Mouse (Mus musculus): ENCODE measurements around the gene St6gal1. TPM values are rescaled to one million over a fixed set of nuclear protein-coding genes. Genes with fewer than 3 reads are reported as not detected.

The St6gal1 gene
- polyA plus RNA-seq, 1 experiment from 2014 or later = 21.1 TPM

- ATAC-seq (ENCODE audit: low read depth) = no peak
- WGBS (ENCODE audit: insufficient replicate concordance) = 76% methylated on average over 6 of the region's 6 CpGs
Measured at GRCm38 (mm10) chr16:23265481-23265880, 40.9 kb downstream of the St6gal1 start.

DNA sequence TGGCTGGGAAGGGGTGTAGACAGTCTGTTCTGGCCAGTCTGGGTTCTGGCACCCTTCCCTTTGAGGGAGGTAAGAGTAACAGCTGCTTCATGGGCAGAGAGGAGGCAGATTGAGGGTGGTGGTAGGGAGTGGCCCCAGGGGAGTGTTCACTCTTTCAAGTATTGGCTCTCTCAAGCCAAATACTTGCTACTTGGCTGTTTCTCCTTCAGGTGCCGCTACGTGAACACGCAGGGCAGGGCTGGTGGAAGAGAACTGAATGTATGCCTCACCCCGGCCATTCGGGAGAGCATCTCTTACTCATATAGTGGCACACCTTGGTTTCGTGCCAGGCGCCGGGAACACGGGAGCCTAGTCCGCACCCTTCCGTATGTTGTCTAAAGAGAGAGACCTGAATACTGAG lies 41.8 kb downstream of the St6gal1 start:
- Histone ChIP-seq H3K4me1 (ENCODE audit: control insufficient read depth, low read depth, low read length) (no peaks in the 10 kb centered on the region; the same call in 1 of the 2 replicates), H3K27me3 (ENCODE audit: control insufficient read depth, insufficient read depth, low read depth, low read length) (peaks cover under 1% of the 10 kb centered on the region; the same call in 1 of the 2 replicates), H3K4me2 (ENCODE audit: low read depth, low read length) (no peak overlapping the region), H3K36me3 (ENCODE audit: control insufficient read depth, insufficient read depth) (no peaks in the 10 kb centered on the region), H3K9me3 (replicated peaks; ENCODE audit: control insufficient read depth, low read length) (no peaks in the 10 kb centered on the region), H3K4me3 (ENCODE audit: low read depth, low read length) (no peak overlapping the region), H3K9ac (ENCODE audit: low read depth, low read length) (no peak overlapping the region), H3K27ac (ENCODE audit: low read length) (no peak overlapping the region)
- WGBS (ENCODE audit: insufficient replicate concordance) = 82% methylated on average over 11 of the region's 11 CpGs
- ATAC-seq (ENCODE audit: low read depth) = no peak

More at GRCm38 (mm10) chr16:23265481-23265880, 40.9 kb downstream of the St6gal1 start:
- Histone ChIP-seq H3K27ac (ENCODE audit: low read length) (no peak overlapping the region), H3K4me1 (ENCODE audit: control insufficient read depth, low read depth, low read length) (no peaks in the 10 kb centered on the region; the same call in 1 of the 2 replicates), H3K9me3 (replicated peaks; ENCODE audit: control insufficient read depth, low read length) (no peaks in the 10 kb centered on the region), H3K4me3 (ENCODE audit: low read depth, low read length) (no peak overlapping the region), H3K36me3 (ENCODE audit: control insufficient read depth, insufficient read depth) (no peaks in the 10 kb centered on the region), H3K9ac (ENCODE audit: low read depth, low read length) (no peak overlapping the region), H3K27me3 (ENCODE audit: control insufficient read depth, insufficient read depth, low read depth, low read length) (peaks cover 2% of the 10 kb centered on the region; the same call in 1 of the 2 replicates), H3K4me2 (ENCODE audit: low read depth, low read length) (no peak overlapping the region)

GRCm38 (mm10) chr16:23266896-23267295 lies 42.4 kb downstream of the St6gal1 start:
- 54% methylated on average over 4 of the region's 4 CpGs for WGBS (ENCODE audit: insufficient replicate concordance)
- no peaks in the 10 kb centered on the region; the same call in 1 of the 2 replicates for H3K4me1 ChIP-seq (ENCODE audit: control insufficient read depth, low read depth, low read length)
- H3K9me3 ChIP-seq (replicated peaks; ENCODE audit: control insufficient read depth, low read length) = no peaks in the 10 kb centered on the region
- H3K36me3 ChIP-seq (ENCODE audit: control insufficient read depth, insufficient read depth) = no peaks in the 10 kb centered on the region
- no peak overlapping the region for H3K4me3 ChIP-seq (ENCODE audit: low read depth, low read length)
- H3K27me3 ChIP-seq (ENCODE audit: control insufficient read depth, insufficient read depth, low read depth, low read length) = no peaks in the 10 kb centered on the region
- no peak overlapping the region for H3K4me2 ChIP-seq (ENCODE audit: low read depth, low read length)
- no peak overlapping the region for H3K9ac ChIP-seq (ENCODE audit: low read depth, low read length)
- no peak overlapping the region for H3K27ac ChIP-seq (ENCODE audit: low read length)
- ATAC-seq (ENCODE audit: low read depth) = no peak

DNA sequence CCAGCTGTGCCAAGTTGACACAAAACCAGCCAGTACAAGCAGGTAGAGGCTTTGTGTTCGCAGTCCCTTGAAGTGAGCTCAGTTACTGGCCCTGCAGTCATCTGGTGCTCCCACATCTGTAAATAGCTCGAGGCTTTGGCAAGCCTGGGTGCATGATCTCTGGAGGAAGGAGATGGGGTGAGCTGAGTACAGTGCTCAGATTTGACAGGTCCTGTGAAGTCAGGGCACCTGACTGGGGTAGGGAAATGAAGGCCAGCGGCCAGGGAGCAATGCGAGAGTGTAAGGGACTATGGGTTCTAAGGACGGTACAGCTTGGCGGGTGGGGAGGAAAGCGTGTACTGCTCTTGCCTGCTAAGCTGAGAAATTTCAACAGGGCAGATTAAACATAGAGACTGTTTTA lies 43.7 kb downstream of the St6gal1 start:
- H3K4me2 ChIP-seq (ENCODE audit: low read depth, low read length) = no peak overlapping the region
- WGBS (ENCODE audit: insufficient replicate concordance) = 60% methylated on average over 7 of the region's 7 CpGs
- H3K9ac ChIP-seq (ENCODE audit: low read depth, low read length) = no peak overlapping the region
- no peak overlapping the region for H3K4me3 ChIP-seq (ENCODE audit: low read depth, low read length)
- ATAC-seq (ENCODE audit: low read depth) = no peak
- peaks cover 8% of the 10 kb centered on the region for H3K4me1 ChIP-seq (ENCODE audit: control insufficient read depth, low read depth, low read length)
- H3K27me3 ChIP-seq (ENCODE audit: control insufficient read depth, insufficient read depth, low read depth, low read length) = no peaks in the 10 kb centered on the region
- H3K36me3 ChIP-seq (ENCODE audit: control insufficient read depth, insufficient read depth) = no peaks in the 10 kb centered on the region
- no peaks in the 10 kb centered on the region for H3K9me3 ChIP-seq (replicated peaks; ENCODE audit: control insufficient read depth, low read length)
- H3K27ac ChIP-seq (ENCODE audit: low read length) = no peak overlapping the region

DNA sequence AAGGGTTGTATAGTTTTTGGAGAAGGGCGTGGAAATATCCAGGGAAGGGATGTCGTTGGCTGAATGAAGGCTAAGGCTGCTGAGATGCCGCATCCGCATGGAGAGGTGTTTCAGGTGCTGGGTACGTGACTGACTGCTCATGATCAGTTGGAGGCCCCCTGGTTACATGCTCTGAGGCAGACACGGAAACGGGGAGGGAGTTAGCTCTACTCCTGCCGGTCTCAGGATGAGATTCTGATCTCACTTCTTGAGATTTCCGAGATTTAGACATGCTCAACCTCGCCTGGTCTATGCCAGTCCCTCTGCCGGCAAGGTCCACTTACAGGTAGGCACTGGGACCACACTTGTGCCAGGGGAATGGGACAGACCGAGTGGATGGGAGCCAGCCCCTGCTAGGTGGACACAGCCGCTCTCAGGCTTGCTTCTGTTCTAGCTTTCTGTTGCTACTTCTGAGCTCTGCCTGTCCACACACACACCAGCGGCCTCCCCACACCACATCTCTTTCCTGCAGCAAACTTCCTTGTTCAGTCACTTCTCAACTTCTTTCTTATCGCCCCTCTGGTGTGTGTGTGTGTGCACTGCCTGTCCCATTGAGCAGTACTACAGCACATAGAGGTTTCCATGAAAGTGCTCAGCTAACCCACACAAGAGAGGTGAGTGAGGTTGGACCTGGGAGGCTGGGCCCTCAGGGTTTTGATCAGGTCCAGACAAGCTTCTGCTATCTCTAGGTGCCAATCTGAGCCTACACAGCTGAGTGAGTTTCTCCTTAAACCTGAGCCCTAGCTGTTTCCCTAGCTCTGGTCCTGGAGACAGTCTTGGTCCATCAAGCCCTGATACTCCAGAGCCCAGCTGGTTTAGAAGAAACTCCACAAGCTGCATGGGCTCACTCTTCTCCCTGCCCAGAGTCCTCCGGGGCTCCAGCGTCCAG lies 44.8 kb downstream of the St6gal1 start:
- peaks cover 16% of the 10 kb centered on the region for H3K4me1 ChIP-seq (ENCODE audit: control insufficient read depth, low read depth, low read length)
- H3K9ac ChIP-seq (ENCODE audit: low read depth, low read length) = no peak overlapping the region
- H3K27ac ChIP-seq (ENCODE audit: low read length) = no peak overlapping the region
- 36% methylated on average over 17 of the region's 17 CpGs for WGBS (ENCODE audit: insufficient replicate concordance)
- H3K4me2 ChIP-seq (ENCODE audit: low read depth, low read length) = no peak overlapping the region
- no peaks in the 10 kb centered on the region for H3K27me3 ChIP-seq (ENCODE audit: control insufficient read depth, insufficient read depth, low read depth, low read length)
- H3K36me3 ChIP-seq (ENCODE audit: control insufficient read depth, insufficient read depth) = no peaks in the 10 kb centered on the region
- no peak overlapping the region for H3K4me3 ChIP-seq (ENCODE audit: low read depth, low read length)
- no peaks in the 10 kb centered on the region for H3K9me3 ChIP-seq (replicated peaks; ENCODE audit: control insufficient read depth, low read length)
- no peak for ATAC-seq (ENCODE audit: low read depth)

DNA sequence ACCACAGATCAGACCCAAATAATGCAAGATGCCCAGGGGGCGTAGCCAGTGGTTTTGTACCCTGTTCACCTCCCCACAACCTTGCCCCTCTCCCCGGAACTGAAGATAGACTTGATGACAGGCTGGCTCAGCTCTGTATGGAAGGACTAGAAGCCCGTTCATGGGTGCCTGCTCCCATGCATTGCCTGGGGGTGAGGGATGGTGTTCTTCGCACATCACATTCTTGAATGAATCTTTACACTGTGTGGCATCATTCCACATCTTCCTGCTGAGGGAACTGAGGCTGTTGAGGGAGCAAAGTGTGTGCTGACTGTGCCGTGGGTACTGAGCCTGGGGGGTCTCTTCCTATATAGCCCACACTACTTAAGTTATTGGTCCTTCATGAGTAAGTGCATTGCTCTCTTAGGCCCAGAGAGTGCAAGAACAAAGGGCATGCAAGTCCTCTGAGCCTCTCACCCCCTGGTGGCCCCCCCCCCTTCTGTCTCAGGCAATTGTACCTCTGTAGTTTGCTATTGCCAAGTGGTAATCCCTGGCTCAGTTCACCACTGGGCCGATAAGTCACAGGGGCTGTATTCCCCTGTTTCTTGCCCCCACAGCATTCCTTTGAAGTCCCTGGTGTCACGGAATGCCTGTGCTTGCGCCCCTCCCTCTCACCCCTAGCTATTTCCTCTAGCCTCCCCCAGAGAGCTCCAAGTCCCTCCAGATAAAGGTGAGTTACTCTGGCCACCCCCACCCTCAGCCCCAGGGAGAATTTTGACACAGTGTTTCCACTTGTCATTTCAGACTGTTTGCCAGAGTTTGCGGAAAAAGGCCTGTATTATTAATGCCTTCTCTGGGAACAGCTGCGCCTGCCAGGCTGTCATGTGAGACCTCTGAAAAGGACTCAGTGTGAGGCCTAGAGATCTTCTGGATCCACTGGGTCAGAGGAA lies 45.7 kb downstream of the St6gal1 start:
- no peak overlapping the region for H3K4me3 ChIP-seq (ENCODE audit: low read depth, low read length)
- no peak overlapping the region for H3K27ac ChIP-seq (ENCODE audit: low read length)
- H3K9ac ChIP-seq (ENCODE audit: low read depth, low read length) = no peak overlapping the region
- ATAC-seq (ENCODE audit: low read depth) = no peak
- H3K4me2 ChIP-seq (ENCODE audit: low read depth, low read length) = no peak overlapping the region
- H3K36me3 ChIP-seq (ENCODE audit: control insufficient read depth, insufficient read depth) = no peaks in the 10 kb centered on the region
- H3K27me3 ChIP-seq (ENCODE audit: control insufficient read depth, insufficient read depth, low read depth, low read length) = no peaks in the 10 kb centered on the region
- no peaks in the 10 kb centered on the region for H3K9me3 ChIP-seq (replicated peaks; ENCODE audit: control insufficient read depth, low read length)
- 42% methylated on average over 10 of the region's 10 CpGs for WGBS (ENCODE audit: insufficient replicate concordance)
- H3K4me1 ChIP-seq (ENCODE audit: control insufficient read depth, low read depth, low read length) = peaks cover 17% of the 10 kb centered on the region

DNA sequence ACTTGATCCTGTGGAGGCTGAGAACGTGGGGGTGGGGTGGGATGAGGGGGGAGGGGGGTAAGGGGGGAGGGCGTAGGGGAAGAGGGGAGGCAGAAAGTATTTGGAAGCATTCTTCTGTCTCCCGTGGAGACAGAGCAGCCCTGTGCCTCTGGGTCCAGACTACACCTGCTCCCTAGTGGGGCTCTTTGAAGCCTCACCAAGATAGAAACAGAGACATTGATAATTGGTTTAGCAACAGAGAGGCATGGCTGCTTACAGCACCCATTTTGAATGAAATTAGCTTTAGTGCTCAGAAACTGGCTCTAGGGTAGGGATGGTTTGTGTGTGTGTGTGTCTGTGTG lies 46.3 kb downstream of the St6gal1 start:
- H3K4me3 ChIP-seq (ENCODE audit: low read depth, low read length) = no peak overlapping the region
- no peak overlapping the region for H3K4me2 ChIP-seq (ENCODE audit: low read depth, low read length)
- no peak for ATAC-seq (ENCODE audit: low read depth)
- no peak overlapping the region for H3K27ac ChIP-seq (ENCODE audit: low read length)
- 38% methylated on average over 3 of the region's 3 CpGs for WGBS (ENCODE audit: insufficient replicate concordance)
- no peaks in the 10 kb centered on the region for H3K27me3 ChIP-seq (ENCODE audit: control insufficient read depth, insufficient read depth, low read depth, low read length)
- H3K36me3 ChIP-seq (ENCODE audit: control insufficient read depth, insufficient read depth) = no peaks in the 10 kb centered on the region
- no peak overlapping the region for H3K9ac ChIP-seq (ENCODE audit: low read depth, low read length)
- no peaks in the 10 kb centered on the region for H3K9me3 ChIP-seq (replicated peaks; ENCODE audit: control insufficient read depth, low read length)
- peaks cover 17% of the 10 kb centered on the region for H3K4me1 ChIP-seq (ENCODE audit: control insufficient read depth, low read depth, low read length)

- 0 out of 2 replicates have a peak, but pooled peaks have one; percentile 20 for ATAC-seq (ENCODE audit: low read depth)
- Histone ChIP-seq H3K9me3 (replicated peaks; ENCODE audit: control insufficient read depth, low read length) (no peaks in the 10 kb centered on the region), H3K4me3 (ENCODE audit: low read depth, low read length) (no peak overlapping the region), H3K27me3 (ENCODE audit: control insufficient read depth, insufficient read depth, low read depth, low read length) (no peaks in the 10 kb centered on the region), H3K4me1 (ENCODE audit: control insufficient read depth, low read depth, low read length) (peaks cover 17% of the 10 kb centered on the region), H3K4me2 (ENCODE audit: low read depth, low read length) (no peak overlapping the region), H3K9ac (ENCODE audit: low read depth, low read length) (no peak overlapping the region), H3K36me3 (ENCODE audit: control insufficient read depth, insufficient read depth) (no peaks in the 10 kb centered on the region), H3K27ac (ENCODE audit: low read length) (no peak overlapping the region)
- WGBS (ENCODE audit: insufficient replicate concordance) = 30% methylated on average over 14 of the region's 14 CpGs
Measured at GRCm38 (mm10) chr16:23271746-23272520, 47.4 kb downstream of the St6gal1 start.
